Mouse (Mus musculus) brain, embryonic 14.5 days (tissue): ENCODE measurements around the gene Gm21969.

Experiments
- CTCF ChIP-seq: fragments of 200-500 bp; IDR thresholded peaks from 2 replicates; pipeline ENCODE4 v1.5.1; 2012; ENCODE audit warnings: inconsistent platforms, mild to moderate bottlenecking, moderate library complexity, borderline replicate concordance; ENCODE audit not compliant: insufficient read depth, insufficient read length; ENCODE audit errors: extremely low read depth
- POLR2A ChIP-seq: fragments of 200-500 bp; IDR thresholded peaks from 2 replicates; pipeline ENCODE4 v1.6.1; 2012; ENCODE audit warnings: mild to moderate bottlenecking, inconsistent platforms, borderline replicate concordance; ENCODE audit not compliant: poor library complexity, insufficient read depth, insufficient read length, severe bottlenecking; ENCODE audit errors: extremely low read depth

DNA sequence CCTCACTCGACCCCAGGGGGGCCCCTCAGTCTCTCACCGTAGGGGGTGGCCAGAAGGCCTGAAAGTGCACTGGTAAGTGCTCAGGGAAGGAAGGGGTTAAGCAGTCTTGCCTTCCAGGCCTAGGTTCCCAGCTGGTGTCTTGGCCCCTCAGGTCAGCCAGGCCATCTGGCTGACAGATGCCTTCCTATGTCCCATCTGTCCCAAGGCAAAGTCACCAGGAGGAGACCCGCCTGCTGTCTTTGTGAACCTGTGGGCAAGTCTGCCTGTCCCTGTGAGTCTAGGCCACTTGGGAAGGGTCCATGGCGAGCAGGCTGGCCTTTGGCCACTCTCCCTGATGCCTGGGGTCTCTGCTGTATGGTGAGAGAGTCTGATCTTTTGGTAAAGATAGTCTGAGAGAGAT lies 12.5 kb upstream of the Gm21969 start:
- TF ChIP-seq CTCF = no peak
- no peak for TF ChIP-seq POLR2A
